Mouse (Mus musculus): ENCODE measurements around the gene Zmynd15. TPM values are rescaled to one million over a fixed set of nuclear protein-coding genes. Genes with fewer than 3 reads are reported as not detected.
"Not testable (repeated sequence)": the region's sequence is repeated elsewhere in the genome, so short reads cannot be mapped to it uniquely, and the experiment has no call there.

Gene Zmynd15
- polyA plus RNA-seq, 2 experiments, result 0.10 to 0.31 TPM

GRCm38 (mm10) chr11:70413961-70414360 is 45.3 kb upstream of the Zmynd15 start:
- DNase-seq (ENCODE audit: low read depth in 3 of 3, low spot score in 3 of 3), result peak; percentile 58 to 62 (median 59)
- Histone ChIP-seq H3K27me3 (ENCODE audit: control insufficient read depth, insufficient read depth, low read length) (no peaks in the 10 kb centered on the region), H3K27ac (no peak overlapping the region), H3K9ac (replicated peaks) (no peak overlapping the region), H3K9me3 (ENCODE audit: control insufficient read depth, low read length) (no peaks in the 10 kb centered on the region), H3K4me1 (replicated peaks; ENCODE audit: control insufficient read depth in 2 of 2, insufficient read depth in 2 of 2, low read length in 1 of 2) (peaks cover 3 to 9% of the 10 kb centered on the region in 2 experiments; a peak in 2 of 4 replicates), H3K4me3 (ENCODE audit: insufficient read depth in 1 of 2, low read depth in 2 of 2, low read length in 2 of 2) (no peak overlapping the region), H3K4me2 (ENCODE audit: low read depth) (no peak overlapping the region), H3K36me3 (replicated peaks; ENCODE audit: control insufficient read depth, insufficient read depth, low read depth) (no peaks in the 10 kb centered on the region)
- ATAC-seq (ENCODE audit: insufficient read depth), result no peak
- WGBS (ENCODE audit: insufficient replicate concordance), result 7% methylated on average over 3 of the region's 3 CpGs
- TF ChIP-seq EP300 (IDR thresholded peaks at IDR 0.05; ENCODE audit: low read depth) (no peak), CTCF (IDR thresholded peaks at IDR 0.05; ENCODE audit: low read depth) (peak; percentile 90)

DNA sequence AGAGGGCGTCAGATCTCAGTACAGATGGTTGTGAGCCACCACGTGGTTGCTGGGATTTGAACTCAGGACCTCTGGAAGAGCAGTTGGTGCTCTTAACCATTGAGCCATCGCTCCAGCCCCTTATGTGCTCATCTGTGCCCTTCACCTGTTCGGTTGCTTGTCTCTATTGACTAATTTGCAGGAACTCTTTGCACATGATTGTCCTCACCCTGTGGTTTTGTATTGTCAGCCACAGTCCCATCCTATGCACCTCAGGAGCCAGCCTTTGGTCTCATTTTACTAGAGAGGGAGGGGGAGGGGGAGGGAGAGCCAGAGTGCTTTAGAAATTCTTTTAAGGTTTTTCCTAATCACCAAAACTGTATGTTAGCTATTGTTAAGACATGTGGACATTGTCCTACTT is 41.0 kb upstream of the Zmynd15 start:
- no peaks in the 10 kb centered on the region for H3K27me3 ChIP-seq (ENCODE audit: control insufficient read depth, insufficient read depth, low read length)
- no peak for ATAC-seq (ENCODE audit: insufficient read depth)
- WGBS (ENCODE audit: insufficient replicate concordance), result 40% methylated on average over 4 of the region's 4 CpGs
- no peak overlapping the region for H3K27ac ChIP-seq
- no peak for DNase-seq (ENCODE audit: low read depth in 3 of 3, low spot score in 3 of 3)
- peak; percentile 18; the same call in 1 of the 2 replicates for TF ChIP-seq CTCF (IDR thresholded peaks at IDR 0.05; ENCODE audit: low read depth)
- TF ChIP-seq EP300 (IDR thresholded peaks at IDR 0.05; ENCODE audit: low read depth), result no peak
- no peaks in the 10 kb centered on the region for H3K4me1 ChIP-seq (replicated peaks; ENCODE audit: control insufficient read depth in 2 of 2, insufficient read depth in 2 of 2, low read length in 1 of 2)
- H3K9me3 ChIP-seq (ENCODE audit: control insufficient read depth, low read length), result no peaks in the 10 kb centered on the region
- H3K4me3 ChIP-seq (ENCODE audit: insufficient read depth in 1 of 2, low read depth in 2 of 2, low read length in 2 of 2), result no peak overlapping the region
- H3K4me2 ChIP-seq (ENCODE audit: low read depth), result no peak overlapping the region
- H3K36me3 ChIP-seq (replicated peaks; ENCODE audit: control insufficient read depth, insufficient read depth, low read depth), result no peaks in the 10 kb centered on the region
- no peak overlapping the region for H3K9ac ChIP-seq (replicated peaks)

GRCm38 (mm10) chr11:70419486-70419885 is 39.7 kb upstream of the Zmynd15 start:
- H3K4me2 ChIP-seq (ENCODE audit: low read depth), result no peak overlapping the region
- H3K9me3 ChIP-seq (ENCODE audit: control insufficient read depth, low read length), result no peaks in the 10 kb centered on the region
- 46% methylated on average over 5 of the region's 5 CpGs for WGBS (ENCODE audit: insufficient replicate concordance)
- no peaks in the 10 kb centered on the region for H3K4me1 ChIP-seq (replicated peaks; ENCODE audit: control insufficient read depth in 2 of 2, insufficient read depth in 2 of 2, low read length in 1 of 2)
- TF ChIP-seq CTCF (IDR thresholded peaks at IDR 0.05; ENCODE audit: low read depth), result no peak
- TF ChIP-seq EP300 (IDR thresholded peaks at IDR 0.05; ENCODE audit: low read depth), result no peak
- no peaks in the 10 kb centered on the region for H3K27me3 ChIP-seq (ENCODE audit: control insufficient read depth, insufficient read depth, low read length)
- H3K36me3 ChIP-seq (replicated peaks; ENCODE audit: control insufficient read depth, insufficient read depth, low read depth), result no peaks in the 10 kb centered on the region
- ATAC-seq (ENCODE audit: insufficient read depth) (no peak), DNase-seq (ENCODE audit: low read depth in 3 of 3, low spot score in 3 of 3) (no peak)
- no peak overlapping the region for H3K9ac ChIP-seq (replicated peaks)
- H3K27ac ChIP-seq, result no peak overlapping the region
- H3K4me3 ChIP-seq (ENCODE audit: insufficient read depth in 1 of 2, low read depth in 2 of 2, low read length in 2 of 2), result no peak overlapping the region

GRCm38 (mm10) chr11:70426598-70426997 is 32.6 kb upstream of the Zmynd15 start:
- not testable (repeated sequence) for H3K9me3 ChIP-seq (ENCODE audit: control insufficient read depth, low read length); ATAC-seq (ENCODE audit: insufficient read depth); H3K4me2 ChIP-seq (ENCODE audit: low read depth); H3K4me3 ChIP-seq (ENCODE audit: insufficient read depth in 1 of 2, low read depth in 2 of 2, low read length in 2 of 2); H3K27me3 ChIP-seq (ENCODE audit: control insufficient read depth, insufficient read depth, low read length); H3K4me1 ChIP-seq (replicated peaks; ENCODE audit: control insufficient read depth in 2 of 2, insufficient read depth in 2 of 2, low read length in 1 of 2); DNase-seq (ENCODE audit: low read depth in 3 of 3, low spot score in 3 of 3); H3K9ac ChIP-seq (replicated peaks); H3K36me3 ChIP-seq (replicated peaks; ENCODE audit: control insufficient read depth, insufficient read depth, low read depth); H3K27ac ChIP-seq
- 54% methylated on average over 6 of the region's 6 CpGs for WGBS (ENCODE audit: insufficient replicate concordance)

DNA sequence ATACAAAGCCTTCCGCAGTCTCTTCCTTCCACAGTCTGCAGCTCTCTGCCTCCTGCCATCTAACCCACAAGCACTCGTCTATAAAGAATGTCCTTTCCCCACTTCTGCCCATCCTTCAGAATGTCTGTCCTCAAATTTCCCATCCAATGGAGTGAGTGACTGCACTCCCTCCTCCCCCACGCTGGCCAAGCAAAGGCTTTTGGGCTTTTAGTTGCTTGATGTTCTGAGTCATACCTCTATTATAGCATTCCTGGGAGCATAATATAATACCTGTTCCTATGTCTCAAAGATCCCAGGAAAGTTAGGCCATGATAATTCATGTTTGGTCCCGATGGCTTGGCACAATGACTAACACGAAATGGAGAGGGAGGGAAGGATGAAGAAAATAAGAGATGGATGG is 27.7 kb upstream of the Zmynd15 start:
- Histone ChIP-seq H3K9me3 (ENCODE audit: control insufficient read depth, low read length) (no peaks in the 10 kb centered on the region), H3K4me1 (replicated peaks; ENCODE audit: control insufficient read depth in 2 of 2, insufficient read depth in 2 of 2, low read length in 1 of 2) (peaks cover 9 to 16% of the 10 kb centered on the region in 2 experiments), H3K4me3 (ENCODE audit: insufficient read depth in 1 of 2, low read depth in 2 of 2, low read length in 2 of 2) (peak overlapping the region; percentile 67 to 84; a peak in 3 of 4 replicates), H3K36me3 (replicated peaks; ENCODE audit: control insufficient read depth, insufficient read depth, low read depth) (no peaks in the 10 kb centered on the region; the same call in 1 of the 2 replicates), H3K27me3 (ENCODE audit: control insufficient read depth, insufficient read depth, low read length) (no peaks in the 10 kb centered on the region), H3K27ac (no peak overlapping the region), H3K9ac (replicated peaks) (no peak overlapping the region), H3K4me2 (ENCODE audit: low read depth) (peak overlapping the region; percentile 65)
- no peak for DNase-seq (ENCODE audit: low read depth in 3 of 3, low spot score in 3 of 3)
- no peak for TF ChIP-seq EP300 (IDR thresholded peaks at IDR 0.05; ENCODE audit: low read depth)
- no peak for TF ChIP-seq CTCF (IDR thresholded peaks at IDR 0.05; ENCODE audit: low read depth)
- ATAC-seq (ENCODE audit: insufficient read depth), result no peak
- 39% methylated on average over 5 of the region's 5 CpGs for WGBS (ENCODE audit: insufficient replicate concordance)
